Mouse (Mus musculus): Measurements from ENCODE around the gene Gpr132.

DNA sequence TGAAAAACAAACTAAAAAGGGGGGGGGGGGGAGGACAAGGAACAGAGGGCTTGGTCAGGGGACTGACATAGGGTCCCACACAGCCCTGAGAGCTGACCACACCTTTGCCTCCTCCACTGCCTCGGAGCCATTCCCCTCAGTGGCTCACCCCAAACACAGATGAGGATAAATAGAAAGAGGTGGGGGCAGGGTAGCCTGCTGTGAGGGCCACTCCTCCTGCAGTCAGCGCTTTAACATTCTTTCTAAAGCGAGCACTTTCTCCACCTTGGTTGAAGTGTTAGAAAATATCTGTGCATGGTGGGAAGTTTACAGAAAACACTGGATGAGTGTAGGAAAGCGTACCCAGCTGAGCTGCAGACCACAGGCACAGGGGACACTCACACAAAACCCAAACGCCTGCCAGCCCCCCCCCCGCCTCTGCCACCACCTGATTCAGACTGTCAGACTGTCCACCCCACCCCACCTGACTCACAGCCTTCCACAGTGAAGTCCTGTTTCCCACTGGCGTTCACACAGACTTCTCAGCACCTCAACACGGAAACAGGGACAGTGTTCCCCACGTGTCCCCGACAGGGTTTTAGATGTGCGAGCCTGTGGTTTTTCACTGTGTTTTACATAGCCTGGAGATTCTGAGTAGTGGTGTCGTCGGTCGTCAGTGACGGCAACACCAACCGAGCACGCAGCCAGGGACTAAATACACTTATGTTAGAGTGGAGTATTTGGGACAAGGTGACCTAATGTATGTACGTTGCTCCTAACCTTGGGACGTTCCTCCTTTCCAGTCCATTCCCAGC, 57.7 kb downstream of the Gpr132 start:
- TF ChIP-seq CTCF (IDR thresholded peaks at IDR 0.05; ENCODE audit: borderline replicate concordance, control insufficient read depth, extremely low read depth, insufficient read depth, low read length, poor library complexity) (no peak), POLR2A (IDR thresholded peaks at IDR 0.05; ENCODE audit: control insufficient read depth, extremely low read depth, insufficient read depth, low read length, poor library complexity) (no peak)

Measured in thymus, adult 2 months (tissue).